Mouse (Mus musculus) MEL (cell line): ENCODE data around the gene Fyn. TPM values are rescaled to one million over a fixed set of nuclear protein-coding genes. Genes with fewer than 3 reads are reported as not detected.

ENCODE experiments used
- DNase-seq: peaks from one replicate; pipeline ENCODE4 v3.0.0; 2011; ENCODE audit warnings: low read depth, low spot score
- H3K27ac ChIP-seq: 2 replicates; pipeline ENCODE4 v1.5.1; 2012; ENCODE audit warnings: low read depth, mild to moderate bottlenecking, control low read depth, low read length, moderate library complexity; ENCODE audit not compliant: control insufficient read depth
- H3K27me3 ChIP-seq, 2 experiments: fragments of 150-350 bp in 1 of 2; sonication (generic) in 1 of 2; 2 replicates each; pipeline ENCODE4 v1.6.1; 2012; ENCODE audit warnings: low read length in 2 of 2, mild to moderate bottlenecking in 2 of 2, improper control_type of control experiment in 1 of 2, moderate library complexity in 1 of 2; ENCODE audit not compliant: insufficient read depth in 2 of 2, control insufficient read depth in 1 of 2
- H3K36me3 ChIP-seq, 2 experiments: 2 replicates each; pipeline ENCODE4 v1.6.1; 2012 to 2014; ENCODE audit warnings: low read length in 2 of 2, improper control_type of control experiment in 1 of 2, inconsistent platforms in 1 of 2, mild to moderate bottlenecking in 1 of 2; ENCODE audit not compliant: insufficient read depth in 2 of 2, control insufficient read depth in 1 of 2
- H3K4me1 ChIP-seq, 2 experiments: fragments of 150-350 bp in 1 of 2; sonication (generic) in 1 of 2; 2 replicates each; pipeline ENCODE4 v1.6.1; 2012; ENCODE audit warnings: low read length in 2 of 2, improper control_type of control experiment in 1 of 2, mild to moderate bottlenecking in 1 of 2; ENCODE audit not compliant: insufficient read depth in 2 of 2, control insufficient read depth in 1 of 2
- H3K4me3 ChIP-seq, 2 experiments: fragments of 150-350 bp in 1 of 2; sonication (generic) in 1 of 2; 2 replicates each; pipeline ENCODE4 v1.5.1; 2012; ENCODE audit warnings: low read depth in 2 of 2, low read length in 2 of 2, mild to moderate bottlenecking in 2 of 2, moderate library complexity in 2 of 2, control low read depth in 1 of 2, improper control_type of control experiment in 1 of 2; ENCODE audit not compliant: control insufficient read depth in 1 of 2, insufficient read depth in 1 of 2
- H3K79me2 ChIP-seq: 2 replicates; pipeline ENCODE4 v1.6.1; 2012; ENCODE audit warnings: mild to moderate bottlenecking, low read length, moderate library complexity; ENCODE audit not compliant: control insufficient read depth, poor library complexity, insufficient read depth
- H3K9ac ChIP-seq: 2 replicates; pipeline ENCODE4 v1.6.1; 2012; ENCODE audit warnings: low read depth, mild to moderate bottlenecking, control low read depth, low read length, moderate library complexity; ENCODE audit not compliant: control insufficient read depth, poor library complexity, severe bottlenecking
- H3K9me3 ChIP-seq: fragments of 150-350 bp; sonication (generic); replicated peaks from 2 replicates; pipeline ENCODE4 v1.6.1; 2012; ENCODE audit warnings: mild to moderate bottlenecking, low read length, improper control_type of control experiment, moderate library complexity; ENCODE audit not compliant: insufficient read depth
- BHLHE40 ChIP-seq: IDR thresholded peaks from 2 replicates; pipeline ENCODE4 v1.6.1; 2012; ENCODE audit warnings: low read depth, mild to moderate bottlenecking, inconsistent platforms, low read length, improper control_type of control experiment, borderline replicate concordance
- CHD2 ChIP-seq: IDR thresholded peaks from 2 replicates; pipeline ENCODE4 v1.6.1; 2011; ENCODE audit warnings: low read length, improper control_type of control experiment
- E2F4 ChIP-seq: IDR thresholded peaks from 2 replicates; pipeline ENCODE4 v1.6.1; 2011; ENCODE audit warnings: low read depth, low read length, improper control_type of control experiment, borderline replicate concordance
- ETS1 ChIP-seq: IDR thresholded peaks from 2 replicates; pipeline ENCODE4 v1.6.1; 2012; ENCODE audit warnings: low read depth, mild to moderate bottlenecking, inconsistent platforms, low read length, improper control_type of control experiment, moderate library complexity
- GATA1 ChIP-seq: IDR thresholded peaks from 2 replicates; pipeline ENCODE4 v1.6.1; 2011; ENCODE audit warnings: low read depth, low read length, improper control_type of control experiment
- MEF2A ChIP-seq: IDR thresholded peaks from 2 replicates; pipeline ENCODE4 v1.6.1; 2014; ENCODE audit warnings: low read depth, mild to moderate bottlenecking, inconsistent platforms, low read length, improper control_type of control experiment; ENCODE audit not compliant: poor library complexity, insufficient replicate concordance, severe bottlenecking; ENCODE audit errors: extremely low read depth
- MXI1 ChIP-seq: IDR thresholded peaks from 2 replicates; pipeline ENCODE4 v1.6.1; 2011; ENCODE audit warnings: mild to moderate bottlenecking, low read depth, low read length, improper control_type of control experiment
- MYC ChIP-seq: IDR thresholded peaks from 2 replicates; pipeline ENCODE4 v1.6.1; 2011; ENCODE audit warnings: low read depth, mild to moderate bottlenecking, low read length, improper control_type of control experiment, moderate library complexity
- POLR2A ChIP-seq, 2 experiments: IDR thresholded peaks; 2 replicates each; pipeline ENCODE4 v1.6.1; 2011 to 2012; ENCODE audit warnings: low read length in 2 of 2, mild to moderate bottlenecking in 2 of 2, control low read depth in 1 of 2, improper control_type of control experiment in 1 of 2, low read depth in 1 of 2, moderate library complexity in 1 of 2; ENCODE audit not compliant: control insufficient read depth in 1 of 2, insufficient read depth in 1 of 2, poor library complexity in 1 of 2
- POLR2AphosphoS2 ChIP-seq: IDR thresholded peaks from 2 replicates; pipeline ENCODE4 v1.6.1; 2011; ENCODE audit warnings: low read length, improper control_type of control experiment
- RCOR1 ChIP-seq: IDR thresholded peaks from 2 replicates; pipeline ENCODE4 v1.6.1; 2012; ENCODE audit warnings: low read depth, mild to moderate bottlenecking, inconsistent platforms, low read length, improper control_type of control experiment
- USF1 ChIP-seq: IDR thresholded peaks from 2 replicates; pipeline ENCODE4 v1.6.1; 2014; ENCODE audit warnings: low read depth, mild to moderate bottlenecking, inconsistent platforms, low read length, improper control_type of control experiment, moderate library complexity
- USF2 ChIP-seq, 2 experiments: IDR thresholded peaks; 2 replicates each; pipeline ENCODE4 v1.6.1; 2011 to 2012; ENCODE audit warnings: improper control_type of control experiment in 2 of 2, low read length in 2 of 2, borderline replicate concordance in 1 of 2, inconsistent platforms in 1 of 2, low read depth in 1 of 2, mild to moderate bottlenecking in 1 of 2; ENCODE audit not compliant: insufficient read depth in 1 of 2
- polyA plus RNA-seq, 2 experiments: library from polyadenylated mRNA; stranded (reverse) in 1 of 2; unstranded in 1 of 2; fragments of >175 nt in 1 of 2; fragments of >200 nt in 1 of 2; gene quantifications; 2 replicates each; pipeline versions ENCODE4 v1.2.1 to v1.2.4; 2012; ENCODE audit warnings: low replicate concordance in 2 of 2, low read depth in 1 of 2; ENCODE audit not compliant: insufficient read length in 2 of 2, insufficient read depth in 1 of 2, missing spikeins in 1 of 2
- total RNA-seq: library from RNA; depleted of rRNA; stranded (reverse); fragments of 300-350 nt; gene quantifications from 2 replicates; pipeline ENCODE4 v1.2.3, GENCODE M21; 2012

Gene Fyn
- total and polyA plus RNA-seq, 3 experiments: 0.03 TPM; not detected in 2

- Histone ChIP-seq H3K9ac (no peak overlapping the region), H3K79me2 (no peaks in the 10 kb centered on the region), H3K27me3 (no peaks in the 10 kb centered on the region), H3K36me3 (no peaks in the 10 kb centered on the region), H3K9me3 (no peaks in the 10 kb centered on the region), H3K4me1 (no peaks in the 10 kb centered on the region), H3K4me3 (no peak overlapping the region), H3K27ac (no peak overlapping the region)
- DNase-seq: no peak
- TF ChIP-seq MEF2A (no peak), USF2 (IDR thresholded peaks at IDR 0.05; ENCODE audit: borderline replicate concordance in 1 of 2, insufficient read depth in 1 of 2, low read depth in 1 of 2, low read length in 2 of 2) (no peak), E2F4 (no peak), POLR2AphosphoS2 (no peak)
Measured at GRCm38 (mm10) chr10:39334320-39334719, 34.3 kb upstream of the Fyn start.

- H3K27ac ChIP-seq: no peak overlapping the region
- no peak for TF ChIP-seq USF1
- no peak for TF ChIP-seq BHLHE40
- no peak overlapping the region for H3K4me3 ChIP-seq
- no peak for DNase-seq
- no peaks in the 10 kb centered on the region for H3K79me2 ChIP-seq
- H3K9me3 ChIP-seq: no peaks in the 10 kb centered on the region
- H3K27me3 ChIP-seq: no peaks in the 10 kb centered on the region
- no peaks in the 10 kb centered on the region for H3K36me3 ChIP-seq
- no peak overlapping the region for H3K9ac ChIP-seq
- H3K4me1 ChIP-seq: no peaks in the 10 kb centered on the region
Measured at GRCm38 (mm10) chr10:39335880-39336279, 32.8 kb upstream of the Fyn start.

GRCm38 (mm10) chr10:39339189-39339968, 29.3 kb upstream of the Fyn start:
- H3K4me1 ChIP-seq: no peaks in the 10 kb centered on the region
- H3K9me3 ChIP-seq: no peaks in the 10 kb centered on the region
- no peak overlapping the region for H3K9ac ChIP-seq
- H3K79me2 ChIP-seq: no peaks in the 10 kb centered on the region
- H3K27ac ChIP-seq: no peak overlapping the region
- no peak for DNase-seq
- H3K27me3 ChIP-seq: no peaks in the 10 kb centered on the region
- TF ChIP-seq POLR2A (IDR thresholded peaks at IDR 0.05; ENCODE audit: control insufficient read depth in 1 of 2, insufficient read depth in 1 of 2, low read depth in 1 of 2, low read length in 2 of 2, poor library complexity in 1 of 2): no peak
- TF ChIP-seq USF2 (IDR thresholded peaks at IDR 0.05; ENCODE audit: borderline replicate concordance in 1 of 2, insufficient read depth in 1 of 2, low read depth in 1 of 2, low read length in 2 of 2): no peak
- TF ChIP-seq ETS1: no peak
- no peak for TF ChIP-seq RCOR1
- TF ChIP-seq MYC: no peak
- TF ChIP-seq GATA1: no peak
- no peak for TF ChIP-seq MXI1
- no peak for TF ChIP-seq CHD2
- TF ChIP-seq E2F4: no peak
- no peaks in the 10 kb centered on the region for H3K36me3 ChIP-seq
- no peak overlapping the region for H3K4me3 ChIP-seq
